Mouse (Mus musculus): ENCODE measurements around the gene Rfx8. TPM values are rescaled to one million over a fixed set of nuclear protein-coding genes. Genes with fewer than 3 reads are reported as not detected.

Gene Rfx8
- polyA plus RNA-seq, 1 experiment from 2014 or later = 0.67 TPM

- 84% methylated on average over 10 of the region's 10 CpGs for WGBS
- H3K9me3 ChIP-seq = no peaks in the 10 kb centered on the region
- no peak for ATAC-seq (ENCODE audit: extremely low read depth, insufficient number of reproducible peaks, low FRiP score, low TSS enrichment)
Observed at GRCm38 (mm10) chr1:39733876-39734275, 13.1 kb upstream of the Rfx8 start.

GRCm38 (mm10) chr1:39732081-39732480, 11.3 kb upstream of the Rfx8 start:
- peaks cover 40% of the 10 kb centered on the region for H3K4me1 ChIP-seq
- H3K9ac ChIP-seq = no peak overlapping the region
- H3K36me3 ChIP-seq = no peaks in the 10 kb centered on the region
- no peak overlapping the region for H3K4me2 ChIP-seq
- no peak overlapping the region for H3K27ac ChIP-seq (replicated peaks)
- H3K4me3 ChIP-seq = no peak overlapping the region
- H3K9me3 ChIP-seq = no peaks in the 10 kb centered on the region
- no peaks in the 10 kb centered on the region for H3K27me3 ChIP-seq (replicated peaks)
- ATAC-seq (ENCODE audit: extremely low read depth, insufficient number of reproducible peaks, low FRiP score, low TSS enrichment) = no peak
- WGBS = 78% methylated on average over 10 of the region's 10 CpGs

More at GRCm38 (mm10) chr1:39733876-39734275, 13.1 kb upstream of the Rfx8 start:
- Histone ChIP-seq H3K4me2 (no peak overlapping the region), H3K4me1 (peaks cover 41% of the 10 kb centered on the region), H3K27ac (replicated peaks) (peak overlapping the region; percentile 88), H3K36me3 (no peaks in the 10 kb centered on the region), H3K27me3 (replicated peaks) (no peaks in the 10 kb centered on the region), H3K9ac (no peak overlapping the region), H3K4me3 (no peak overlapping the region)

GRCm38 (mm10) chr1:39731543-39731942, 10.7 kb upstream of the Rfx8 start:
- no peak for ATAC-seq (ENCODE audit: extremely low read depth, insufficient number of reproducible peaks, low FRiP score, low TSS enrichment)
- 25% methylated on average over 9 of the region's 9 CpGs for WGBS
- peak overlapping the region; percentile 29; the same call in 1 of the 2 replicates for H3K27ac ChIP-seq (replicated peaks)

GRCm38 (mm10) chr1:39730868-39731267, 10.1 kb upstream of the Rfx8 start:
- no peaks in the 10 kb centered on the region for H3K36me3 ChIP-seq
- no peaks in the 10 kb centered on the region for H3K9me3 ChIP-seq
- H3K27ac ChIP-seq (replicated peaks) = peak overlapping the region; percentile 29; the same call in 1 of the 2 replicates
- H3K4me2 ChIP-seq = no peak overlapping the region
- H3K4me1 ChIP-seq = peaks cover 28% of the 10 kb centered on the region
- ATAC-seq (ENCODE audit: extremely low read depth, insufficient number of reproducible peaks, low FRiP score, low TSS enrichment) = no peak
- H3K27me3 ChIP-seq (replicated peaks) = no peaks in the 10 kb centered on the region
- WGBS = 67% methylated on average over 5 of the region's 5 CpGs
- H3K9ac ChIP-seq = no peak overlapping the region
- H3K4me3 ChIP-seq = no peak overlapping the region

More at GRCm38 (mm10) chr1:39731543-39731942, 10.7 kb upstream of the Rfx8 start:
- Histone ChIP-seq H3K9me3 (no peaks in the 10 kb centered on the region), H3K4me1 (peaks cover 35% of the 10 kb centered on the region), H3K4me2 (no peak overlapping the region), H3K4me3 (no peak overlapping the region), H3K27me3 (replicated peaks) (no peaks in the 10 kb centered on the region), H3K36me3 (no peaks in the 10 kb centered on the region), H3K9ac (no peak overlapping the region)

GRCm38 (mm10) chr1:39729919-39730318, 9.1 kb upstream of the Rfx8 start:
- H3K4me2 ChIP-seq = no peak overlapping the region
- peaks cover 19% of the 10 kb centered on the region for H3K4me1 ChIP-seq
- no peak for ATAC-seq (ENCODE audit: extremely low read depth, insufficient number of reproducible peaks, low FRiP score, low TSS enrichment)
- H3K9ac ChIP-seq = no peak overlapping the region
- no peaks in the 10 kb centered on the region for H3K27me3 ChIP-seq (replicated peaks)
- no peaks in the 10 kb centered on the region for H3K9me3 ChIP-seq
- H3K36me3 ChIP-seq = no peaks in the 10 kb centered on the region
- no peak overlapping the region for H3K4me3 ChIP-seq
- WGBS = 81% methylated on average over 6 of the region's 6 CpGs
- H3K27ac ChIP-seq (replicated peaks) = no peak overlapping the region

GRCm38 (mm10) chr1:39721351-39721726, 542 bp upstream of the Rfx8 start:
- Histone ChIP-seq H3K4me2 (peak overlapping the region; percentile 89), H3K27me3 (replicated peaks) (no peaks in the 10 kb centered on the region), H3K9ac (peak overlapping the region; percentile 87), H3K27ac (replicated peaks) (peak overlapping the region; percentile 74), H3K36me3 (no peaks in the 10 kb centered on the region), H3K4me1 (peaks cover 25% of the 10 kb centered on the region), H3K4me3 (peak overlapping the region; percentile 67), H3K9me3 (no peaks in the 10 kb centered on the region)
- WGBS = 17% methylated on average over 9 of the region's 9 CpGs
- ATAC-seq (ENCODE audit: extremely low read depth, insufficient number of reproducible peaks, low FRiP score, low TSS enrichment) = no peak

GRCm38 (mm10) chr1:39720186-39720585, 611 bp downstream of the Rfx8 start:
- Histone ChIP-seq H3K9me3 (no peaks in the 10 kb centered on the region), H3K36me3 (no peaks in the 10 kb centered on the region), H3K9ac (peak overlapping the region; percentile 87), H3K4me3 (peak overlapping the region; percentile 67), H3K4me1 (peaks cover 37% of the 10 kb centered on the region), H3K27me3 (replicated peaks) (no peaks in the 10 kb centered on the region), H3K27ac (replicated peaks) (peak overlapping the region; percentile 74), H3K4me2 (peak overlapping the region; percentile 89)
- WGBS = 32% methylated on average over 2 of the region's 2 CpGs
- ATAC-seq (ENCODE audit: extremely low read depth, insufficient number of reproducible peaks, low FRiP score, low TSS enrichment) = no peak

GRCm38 (mm10) chr1:39715551-39715950, 5.2 kb downstream of the Rfx8 start:
- peak overlapping the region; percentile 87 for H3K27ac ChIP-seq (replicated peaks)
- peaks cover 44% of the 10 kb centered on the region for H3K4me1 ChIP-seq
- H3K4me2 ChIP-seq = no peak overlapping the region; the same call in 1 of the 2 replicates
- WGBS = 59% methylated on average over 7 of the region's 7 CpGs
- ATAC-seq (ENCODE audit: extremely low read depth, insufficient number of reproducible peaks, low FRiP score, low TSS enrichment) = no peak
- no peaks in the 10 kb centered on the region for H3K27me3 ChIP-seq (replicated peaks)
- H3K9me3 ChIP-seq = no peaks in the 10 kb centered on the region
- 0 out of 2 replicates have a peak overlapping the region, but pooled peaks have one; percentile 28 for H3K9ac ChIP-seq
- no peaks in the 10 kb centered on the region for H3K36me3 ChIP-seq
- no peak overlapping the region for H3K4me3 ChIP-seq

GRCm38 (mm10) chr1:39714729-39715128, 6.1 kb downstream of the Rfx8 start:
- ATAC-seq (ENCODE audit: extremely low read depth, insufficient number of reproducible peaks, low FRiP score, low TSS enrichment) = no peak
- H3K4me3 ChIP-seq = no peak overlapping the region
- H3K4me1 ChIP-seq = peaks cover 39% of the 10 kb centered on the region
- H3K27ac ChIP-seq (replicated peaks) = peak overlapping the region; percentile 87
- H3K27me3 ChIP-seq (replicated peaks) = no peaks in the 10 kb centered on the region
- no peaks in the 10 kb centered on the region for H3K36me3 ChIP-seq
- H3K9ac ChIP-seq = no peak overlapping the region
- H3K9me3 ChIP-seq = no peaks in the 10 kb centered on the region
- WGBS = 68% methylated on average over 3 of the region's 3 CpGs
- H3K4me2 ChIP-seq = no peak overlapping the region

GRCm38 (mm10) chr1:39713842-39714658, 6.7 kb downstream of the Rfx8 start:
- peak; percentile 48; the same call in 1 of the 2 replicates for ATAC-seq (ENCODE audit: extremely low read depth, insufficient number of reproducible peaks, low FRiP score, low TSS enrichment)
- Histone ChIP-seq H3K27me3 (replicated peaks) (no peaks in the 10 kb centered on the region), H3K4me3 (no peak overlapping the region), H3K4me2 (peak overlapping the region; percentile 9; the same call in 1 of the 2 replicates), H3K27ac (replicated peaks) (peak overlapping the region; percentile 87), H3K9ac (no peak overlapping the region), H3K4me1 (peaks cover 35% of the 10 kb centered on the region), H3K9me3 (no peaks in the 10 kb centered on the region), H3K36me3 (no peaks in the 10 kb centered on the region)
- 49% methylated on average over 16 of the region's 16 CpGs for WGBS

GRCm38 (mm10) chr1:39713300-39713699, 7.5 kb downstream of the Rfx8 start:
- no peak for ATAC-seq (ENCODE audit: extremely low read depth, insufficient number of reproducible peaks, low FRiP score, low TSS enrichment)
- Histone ChIP-seq H3K36me3 (no peaks in the 10 kb centered on the region), H3K27me3 (replicated peaks) (no peaks in the 10 kb centered on the region), H3K4me3 (no peak overlapping the region), H3K9ac (no peak overlapping the region), H3K27ac (replicated peaks) (peak overlapping the region; percentile 87), H3K4me2 (no peak overlapping the region), H3K9me3 (no peaks in the 10 kb centered on the region), H3K4me1 (peaks cover 35% of the 10 kb centered on the region)
- WGBS = 82% methylated on average over 8 of the region's 8 CpGs

- Histone ChIP-seq H3K27ac (replicated peaks) (no peak overlapping the region), H3K4me2 (no peak overlapping the region), H3K4me3 (no peak overlapping the region), H3K9me3 (no peaks in the 10 kb centered on the region), H3K27me3 (replicated peaks) (no peaks in the 10 kb centered on the region), H3K4me1 (peaks cover 35% of the 10 kb centered on the region), H3K36me3 (no peaks in the 10 kb centered on the region), H3K9ac (no peak overlapping the region)
- ATAC-seq (ENCODE audit: extremely low read depth, insufficient number of reproducible peaks, low FRiP score, low TSS enrichment) = no peak
- WGBS = 88% methylated on average over 7 of the region's 7 CpGs
Observed at GRCm38 (mm10) chr1:39712261-39712660, 8.5 kb downstream of the Rfx8 start.
